Comparison of ENCODE assay signal across 25 mouse cellular contexts in genomic region chr9:97002025-97002424, GRCm38 (mm10). TPM values are rescaled to one million over a fixed set of nuclear protein-coding genes. Genes with fewer than 3 reads are reported as not detected.
DNase-seq lines count a peak whose midpoint lies in the region; ATAC-seq lines count a peak whose summit lies in the region.
"Had no signal": no experiment of that assay in that cellular context is flagged by ENCODE, and none has a peak within 500 bp of the region (broad histone marks: within the 10 kb centered on the region; RNA-seq: fewer than 3 reads in every experiment).

No protein-coding gene starts in this region.

- H3K36me3 ChIP-seq in hindbrain, embryonic 13.5 days = no peaks in the 10 kb centered on the region
- H3K36me3 ChIP-seq in hindbrain, embryonic 16.5 days (ENCODE audit: control insufficient read depth, insufficient read depth, low read length) = no peaks in the 10 kb centered on the region
- no peaks in the 10 kb centered on the region for H3K36me3 ChIP-seq in midbrain, embryonic 12.5 days
- no peaks in the 10 kb centered on the region for H3K36me3 ChIP-seq in midbrain, embryonic 16.5 days (ENCODE audit: control insufficient read depth, insufficient read depth, low read length)
- no peaks in the 10 kb centered on the region for H3K36me3 ChIP-seq in stomach, embryonic 15.5 days
- H3K36me3 ChIP-seq: embryonic facial prominence, embryonic 13.5 days; G1E; liver, embryonic 15.5 days had no signal

- no peak overlapping the region for H3K4me2 ChIP-seq in hindbrain, embryonic 13.5 days
- H3K4me2 ChIP-seq in hindbrain, embryonic 16.5 days (ENCODE audit: low read length) = no peak overlapping the region
- H3K4me2 ChIP-seq in midbrain, embryonic 12.5 days (replicated peaks) = no peak overlapping the region
- H3K4me2 ChIP-seq in midbrain, embryonic 16.5 days (ENCODE audit: low read length) = no peak overlapping the region
- no peak overlapping the region for H3K4me2 ChIP-seq in stomach, embryonic 15.5 days
- H3K4me2 ChIP-seq: embryonic facial prominence, embryonic 13.5 days; heart, embryonic 12.5 days; liver, embryonic 15.5 days had no signal

- ATAC-seq in hindbrain, embryonic 13.5 days (ENCODE audit: low FRiP score) = no peak
- ATAC-seq in hindbrain, embryonic 16.5 days = no peak
- ATAC-seq in midbrain, embryonic 12.5 days (ENCODE audit: low FRiP score, low read depth) = no peak
- ATAC-seq in midbrain, embryonic 16.5 days = no peak
- no peak for ATAC-seq in stomach, embryonic 15.5 days (ENCODE audit: insufficient read depth, low FRiP score, low read depth)
- ATAC-seq: forebrain, embryonic 14.5 days; Patski had no signal

- no peaks in the 10 kb centered on the region for H3K27me3 ChIP-seq in hindbrain, embryonic 13.5 days
- no peaks in the 10 kb centered on the region for H3K27me3 ChIP-seq in hindbrain, embryonic 16.5 days (replicated peaks; ENCODE audit: control insufficient read depth, insufficient read depth, low read length)
- no peaks in the 10 kb centered on the region for H3K27me3 ChIP-seq in midbrain, embryonic 12.5 days
- no peaks in the 10 kb centered on the region for H3K27me3 ChIP-seq in midbrain, embryonic 16.5 days (ENCODE audit: control insufficient read depth, insufficient read depth, low read depth, low read length)
- H3K27me3 ChIP-seq in stomach, embryonic 15.5 days (replicated peaks) = no peaks in the 10 kb centered on the region
- H3K27me3 ChIP-seq: embryonic facial prominence, embryonic 13.5 days; heart, embryonic 12.5 days; liver, embryonic 15.5 days; Patski had no signal

- WGBS in hindbrain, embryonic 13.5 days = 81% methylated on average over 7 of the region's 7 CpGs
- 75% methylated on average over 7 of the region's 7 CpGs for WGBS in hindbrain, embryonic 16.5 days
- WGBS in midbrain, embryonic 12.5 days = 80% methylated on average over 7 of the region's 7 CpGs
- WGBS in midbrain, embryonic 16.5 days = 74% methylated on average over 7 of the region's 7 CpGs
- 47% methylated on average over 7 of the region's 7 CpGs for WGBS in stomach, embryonic 15.5 days

- 0 out of 2 replicates have a peak overlapping the region, but pooled peaks have one; percentile 29 for H3K9ac ChIP-seq in hindbrain, embryonic 13.5 days
- no peak overlapping the region for H3K9ac ChIP-seq in hindbrain, embryonic 16.5 days (ENCODE audit: low read depth, low read length)
- H3K9ac ChIP-seq in midbrain, embryonic 12.5 days (replicated peaks) = no peak overlapping the region
- H3K9ac ChIP-seq in midbrain, embryonic 16.5 days (ENCODE audit: low read depth, low read length) = no peak overlapping the region
- H3K9ac ChIP-seq in stomach, embryonic 15.5 days = no peak overlapping the region
- H3K9ac ChIP-seq: embryonic facial prominence, embryonic 13.5 days; heart, embryonic 12.5 days; liver, embryonic 15.5 days had no signal

- peak; percentile 56 for DNase-seq in fat pad, adult 2 months (ENCODE audit: extremely low read depth, low read depth, low spot score)
- DNase-seq in spleen, postnatal 14 days (ENCODE audit: low spot score in 2 of 2) = no peak
- DNase-seq: adrenal gland, postnatal 36 days; B cell, adult 2 months; cerebellum, adult 11 months; cerebellum, postnatal 14 days; gastrocnemius, postnatal 25 days; heart, adult 18-20 months; heart, postnatal 14 days; kidney, adult 9 months; kidney, postnatal 36 days; liver had no signal

- no peaks in the 10 kb centered on the region for H3K9me3 ChIP-seq in hindbrain, embryonic 13.5 days
- H3K9me3 ChIP-seq in hindbrain, embryonic 16.5 days (ENCODE audit: control insufficient read depth, low read length) = no peaks in the 10 kb centered on the region
- H3K9me3 ChIP-seq in midbrain, embryonic 12.5 days = no peaks in the 10 kb centered on the region
- no peaks in the 10 kb centered on the region for H3K9me3 ChIP-seq in midbrain, embryonic 16.5 days (replicated peaks; ENCODE audit: control insufficient read depth, low read length, poor library complexity, severe bottlenecking)
- H3K9me3 ChIP-seq in stomach, embryonic 15.5 days = no peaks in the 10 kb centered on the region
- H3K9me3 ChIP-seq: embryonic facial prominence, embryonic 13.5 days; heart, embryonic 12.5 days; liver, embryonic 15.5 days had no signal

- peaks cover 18% of the 10 kb centered on the region for H3K4me1 ChIP-seq in hindbrain, embryonic 13.5 days (replicated peaks)
- 0 out of 2 replicates have a peak, but pooled peaks cover 3% of the 10 kb centered on the region for H3K4me1 ChIP-seq in hindbrain, embryonic 16.5 days (ENCODE audit: control insufficient read depth, insufficient read depth, low read depth, low read length)
- peaks cover 14% of the 10 kb centered on the region for H3K4me1 ChIP-seq in midbrain, embryonic 12.5 days
- H3K4me1 ChIP-seq in midbrain, embryonic 16.5 days (ENCODE audit: control insufficient read depth, insufficient read depth, low read length) = no peaks in the 10 kb centered on the region; the same call in 1 of the 2 replicates
- peaks cover 7% of the 10 kb centered on the region; the same call in 1 of the 2 replicates for H3K4me1 ChIP-seq in stomach, embryonic 15.5 days
- H3K4me1 ChIP-seq: liver, embryonic 15.5 days had no signal

- no peak overlapping the region for H3K4me3 ChIP-seq in hindbrain, embryonic 13.5 days
- no peak overlapping the region for H3K4me3 ChIP-seq in hindbrain, embryonic 16.5 days (ENCODE audit: low read length)
- H3K4me3 ChIP-seq in midbrain, embryonic 12.5 days = no peak overlapping the region
- H3K4me3 ChIP-seq in midbrain, embryonic 16.5 days (ENCODE audit: low read depth, low read length) = no peak overlapping the region
- no peak overlapping the region for H3K4me3 ChIP-seq in stomach, embryonic 15.5 days (replicated peaks)
- H3K4me3 ChIP-seq: embryonic facial prominence, embryonic 13.5 days; erythroblast, embryonic 14.5 days; heart, embryonic 12.5 days; liver, embryonic 15.5 days had no signal

- no peak overlapping the region; the same call in 1 of the 2 replicates for H3K27ac ChIP-seq in hindbrain, embryonic 13.5 days
- H3K27ac ChIP-seq in hindbrain, embryonic 16.5 days (ENCODE audit: low read depth, low read length) = no peak overlapping the region
- peak overlapping the region; percentile 35 for H3K27ac ChIP-seq in midbrain, embryonic 12.5 days (replicated peaks)
- H3K27ac ChIP-seq in midbrain, embryonic 16.5 days (ENCODE audit: low read length) = no peak overlapping the region
- H3K27ac ChIP-seq in stomach, embryonic 15.5 days = peak overlapping the region; percentile 68; the same call in 1 of the 2 replicates
- H3K27ac ChIP-seq: embryonic facial prominence, embryonic 13.5 days; liver, embryonic 15.5 days; macrophage had no signal

RNA-seq across cellular contexts. Expression of gene Spsb4, which starts 16.6 kb away (rescaled TPM):
- polyA plus RNA-seq in hindbrain, embryonic 13.5 days (2015; fragmentation: Nextera tagmentation; extraction: Ambion mirVana) = 50.3 and 52.3 TPM in 2 replicates
- polyA plus RNA-seq in hindbrain, embryonic 16.5 days (2015; fragmentation: Nextera tagmentation; extraction: Ambion mirVana) = 39.8 and 42.4 TPM in 2 replicates
- polyA plus RNA-seq in midbrain, embryonic 12.5 days (2016; fragmentation: Nextera tagmentation; extraction: Ambion mirVana) = 122 and 126 TPM in 2 replicates
- polyA plus RNA-seq in midbrain, embryonic 16.5 days (2015; fragmentation: Nextera tagmentation; extraction: Ambion mirVana) = 23.5 and 28.3 TPM in 2 replicates
- polyA plus RNA-seq in stomach, embryonic 15.5 days (2015; fragmentation: Nextera tagmentation; extraction: Ambion mirVana) = 21.5 and 25.4 TPM in 2 replicates
- polyA plus RNA-seq: G1E had no signal

Comparison
In these comparisons a context has a peak if more than half of its experiments do, and no peak if none do; other contexts are left out.
1. H3K27ac ChIP-seq: peak in midbrain, embryonic 12.5 days (single experiment) and stomach, embryonic 15.5 days (single experiment); none in hindbrain, embryonic 13.5 days (single experiment), hindbrain, embryonic 16.5 days (single experiment) and midbrain, embryonic 16.5 days (single experiment).